Mouse (Mus musculus) kidney, adult 2 months (tissue): ENCODE results near the gene Sema7a.

Experiments
- CTCF ChIP-seq: fragments of 200-500 bp; conservative IDR thresholded peaks from 2 replicates; pipeline ENCODE4 v1.5.1; 2011; ENCODE audit warnings: low read depth, mild to moderate bottlenecking, control low read depth, low read length, moderate library complexity, mixed read lengths; ENCODE audit not compliant: insufficient read depth, insufficient read length
- POLR2A ChIP-seq: fragments of 200-500 bp; IDR thresholded peaks from one replicate; pipeline ENCODE4 v1.6.1; 2011; ENCODE audit warnings: low read depth, low read length, control low read depth

- TF ChIP-seq CTCF (peak; percentile 93), POLR2A (no peak)
These were observed 4.1 kb upstream of the Sema7a start for GRCm38 (mm10) chr9:57935683-57936437.
